8 mouse cellular contexts compared by ENCODE assay signal in the genomic region with DNA sequence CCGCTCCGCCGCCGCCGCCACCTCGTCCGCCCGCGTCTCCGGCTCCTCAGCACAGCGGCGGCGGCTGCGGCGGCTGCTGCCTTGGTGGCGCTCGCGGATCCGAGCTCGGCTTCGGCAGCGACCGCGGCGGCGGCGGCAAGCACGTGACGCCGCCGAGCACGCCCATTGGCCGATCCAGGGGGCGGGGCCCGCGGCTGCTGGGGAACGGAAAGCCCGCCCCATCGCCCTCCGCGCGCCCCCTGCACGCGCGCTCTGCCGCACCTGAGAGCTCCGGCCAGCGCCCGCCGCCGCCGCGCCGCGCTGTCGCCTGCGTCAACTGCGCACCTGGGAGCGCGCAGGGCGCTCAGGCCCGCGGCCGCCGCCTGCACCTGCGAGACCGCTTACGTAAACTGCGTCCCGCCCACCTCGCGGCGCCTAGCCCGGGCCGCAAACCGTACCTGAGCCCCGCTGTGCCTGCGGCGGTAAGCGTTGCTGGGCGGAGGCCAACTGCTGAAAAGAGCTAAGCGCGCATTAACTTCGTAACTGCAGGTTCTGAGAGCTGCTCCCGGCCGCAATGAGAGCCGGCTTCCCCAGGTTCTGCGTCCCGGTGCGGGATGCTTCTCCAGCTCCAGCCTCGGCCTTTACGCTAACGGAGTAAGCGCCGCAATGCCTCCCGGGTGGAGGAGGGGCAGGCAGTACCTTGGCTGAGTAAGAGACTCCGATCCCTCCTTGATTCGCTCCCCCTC. TPM values are rescaled to one million over a fixed set of nuclear protein-coding genes. Genes with fewer than 3 reads are reported as not detected.
DNase-seq lines count a peak whose midpoint lies in the region; ATAC-seq and TF ChIP-seq lines count a peak whose summit lies in the region.

Gene Strbp (minus strand): TSS at position 630 of the 725 bp plus-strand sequence.

- H3K9me3 ChIP-seq in ES-E14 (ENCODE audit: control insufficient read depth, insufficient read depth, low read depth, low read length), result no peaks in the 10 kb centered on the region
- H3K9me3 ChIP-seq in forebrain, embryonic 14.5 days (replicated peaks; ENCODE audit: control insufficient read depth, low read length), result no peaks in the 10 kb centered on the region
- no peaks in the 10 kb centered on the region for H3K9me3 ChIP-seq in liver, postnatal 0 days (ENCODE audit: low read length)
- no peaks in the 10 kb centered on the region for H3K9me3 ChIP-seq in neural tube, embryonic 13.5 days

- TF ChIP-seq EP300 in liver, postnatal 0 days (IDR thresholded peaks at IDR 0.05; ENCODE audit: low read depth), result no peak

- no peak for TF ChIP-seq CTCF in liver, postnatal 0 days (IDR thresholded peaks at IDR 0.05; ENCODE audit: low read depth)

- peak within 1 kb of the TSS; percentile 91 for H3K9ac ChIP-seq in ES-E14 (ENCODE audit: insufficient read depth, low read depth, low read length, poor library complexity, severe bottlenecking)
- peak within 1 kb of the TSS; percentile 98 for H3K9ac ChIP-seq in forebrain, embryonic 14.5 days (ENCODE audit: low read length)
- peak within 1 kb of the TSS; percentile 74 for H3K9ac ChIP-seq in liver, postnatal 0 days (replicated peaks)
- peak within 1 kb of the TSS; percentile 98 for H3K9ac ChIP-seq in neural tube, embryonic 13.5 days

- H3K27ac ChIP-seq in ES-E14 (ENCODE audit: insufficient read depth, low read depth, low read length, poor library complexity, severe bottlenecking), result peak within 1 kb of the TSS; percentile 78
- H3K27ac ChIP-seq in forebrain, embryonic 14.5 days (ENCODE audit: low read depth, low read length), result peak within 1 kb of the TSS; percentile 97
- H3K27ac ChIP-seq in liver, postnatal 0 days (ENCODE audit: low read depth), result peak within 1 kb of the TSS; percentile 87
- peak within 1 kb of the TSS; percentile 98 for H3K27ac ChIP-seq in neural tube, embryonic 13.5 days (replicated peaks)

- no peaks in the 10 kb centered on the region for H3K36me3 ChIP-seq in ES-E14 (ENCODE audit: control insufficient read depth, insufficient read depth, low read length, poor library complexity, severe bottlenecking)
- H3K36me3 ChIP-seq in forebrain, embryonic 14.5 days (ENCODE audit: control insufficient read depth, insufficient read depth, low read length), result no peaks in the 10 kb centered on the region
- H3K36me3 ChIP-seq in liver, postnatal 0 days (replicated peaks; ENCODE audit: insufficient read depth, low read length), result no peaks in the 10 kb centered on the region
- H3K36me3 ChIP-seq in neural tube, embryonic 13.5 days, result no peaks in the 10 kb centered on the region

- in situ Hi-C loops in ES-E14 (cut with MboI; ENCODE audit: low sequenced_read_pairs in 2 of 2, unreplicated experiment in 2 of 2), result no loop called here

- WGBS in forebrain, embryonic 14.5 days, result under 1% methylated on average over 68 of the region's 98 CpGs
- WGBS in liver, postnatal 0 days (ENCODE audit: insufficient replicate concordance), result under 1% methylated on average over 42 of the region's 98 CpGs
- WGBS in neural tube, embryonic 13.5 days, result under 1% methylated on average over 86 of the region's 98 CpGs

- ATAC-seq in forebrain, embryonic 14.5 days, result peak; percentile 94
- peak; percentile 92 for ATAC-seq in liver, postnatal 0 days
- peak; percentile 91 for ATAC-seq in neural tube, embryonic 13.5 days (ENCODE audit: low read depth)

- peak within 1 kb of the TSS; percentile 94 to 96 for H3K4me3 ChIP-seq in ES-E14 (ENCODE audit: insufficient read depth in 1 of 2, low read depth in 1 of 2, low read length in 2 of 2, poor library complexity in 1 of 2, severe bottlenecking in 1 of 2)
- peak within 1 kb of the TSS; percentile 96 for H3K4me3 ChIP-seq in forebrain, embryonic 14.5 days (ENCODE audit: low read depth, low read length)
- peak within 1 kb of the TSS; percentile 92 for H3K4me3 ChIP-seq in liver, postnatal 0 days (ENCODE audit: low read depth, low read length)
- H3K4me3 ChIP-seq in neural tube, embryonic 13.5 days, result peak within 1 kb of the TSS; percentile 93

- peaks cover 0 to 4% of the 10 kb centered on the region in 2 experiments; a peak in 2 of 4 replicates for H3K4me1 ChIP-seq in ES-E14 (ENCODE audit: control insufficient read depth in 2 of 2, insufficient read depth in 2 of 2, low read length in 2 of 2, poor library complexity in 1 of 2)
- peaks cover 16% of the 10 kb centered on the region for H3K4me1 ChIP-seq in forebrain, embryonic 14.5 days (ENCODE audit: control insufficient read depth, insufficient read depth, low read length)
- H3K4me1 ChIP-seq in liver, postnatal 0 days (ENCODE audit: insufficient read depth), result peaks cover 12% of the 10 kb centered on the region
- H3K4me1 ChIP-seq in neural tube, embryonic 13.5 days (replicated peaks), result peaks cover 30% of the 10 kb centered on the region

- peak within 1 kb of the TSS; percentile 72 for H3K4me2 ChIP-seq in forebrain, embryonic 14.5 days (ENCODE audit: low read length)
- peak within 1 kb of the TSS; percentile 97 for H3K4me2 ChIP-seq in liver, postnatal 0 days (ENCODE audit: low read depth, low read length)
- peak within 1 kb of the TSS; percentile 78 for H3K4me2 ChIP-seq in neural tube, embryonic 13.5 days

- H3K27me3 ChIP-seq in forebrain, embryonic 14.5 days (replicated peaks; ENCODE audit: control insufficient read depth, insufficient read depth, low read length), result no peaks in the 10 kb centered on the region
- H3K27me3 ChIP-seq in liver, postnatal 0 days (ENCODE audit: insufficient read depth, low read length), result no peaks in the 10 kb centered on the region
- H3K27me3 ChIP-seq in neural tube, embryonic 13.5 days, result peaks cover 9% of the 10 kb centered on the region

- peak; percentile 89 for DNase-seq in ES-E14 (ENCODE audit: low read depth, low spot score)
- peak; percentile 98 for DNase-seq in cerebellum, adult 11 months
- peak; percentile 97 for DNase-seq in forebrain, embryonic 14.5 days (ENCODE audit: low spot score)
- peak; percentile 96 to 97 for DNase-seq in heart, postnatal 14 days
- peak; percentile 94 for DNase-seq in layer of hippocampus, adult 11-12 months (ENCODE audit: low spot score)
- DNase-seq in liver, postnatal 0 days, result peak; percentile 95
- peak; percentile 74 for DNase-seq in telencephalon, adult 2 months (ENCODE audit: low read depth, low spot score)

- intact Hi-C loops in heart, postnatal 14 days (cut with DNase I), result loop anchor here (2.0 kb wide), 1 partner anchor 67 kb away; no protein-coding TSS in a partner anchor

TF ChIP-seq in ES-E14, 5 proteins besides CTCF, POLR2A, EP300 and RAD21:
- TF ChIP-seq HCFC1 (IDR thresholded peaks at IDR 0.05; ENCODE audit: borderline replicate concordance, insufficient read depth, low read length), result no peak
- TF ChIP-seq CHD2 (IDR thresholded peaks at IDR 0.05; ENCODE audit: low read depth, low read length), result no peak
- TF ChIP-seq ZC3H11A (IDR thresholded peaks at IDR 0.05; ENCODE audit: borderline replicate concordance, low read depth, low read length), result no peak
- no peak for TF ChIP-seq MAFK (IDR thresholded peaks at IDR 0.05; ENCODE audit: insufficient read depth, low read depth, low read length)
- no peak for TF ChIP-seq ZNF384 (IDR thresholded peaks at IDR 0.05; ENCODE audit: low read depth, low read length)

RNA-seq across cellular contexts. Expression of gene Strbp, which starts in this region (rescaled TPM):
- 36.7 and 37.3 TPM in 2 replicates for total RNA-seq in ES-E14 (2012; rRNA removed)
- 114 and 133 TPM in 2 replicates for polyA plus RNA-seq in forebrain, embryonic 14.5 days (2014; fragmentation: Nextera tagmentation; extraction: Ambion mirVana)
- 10 to 100 TPM; 19.2 to 20.3 TPM for total RNA-seq in heart, postnatal 14 days (2021)
- polyA plus RNA-seq in liver, postnatal 0 days (2015; fragmentation: Nextera tagmentation; extraction: Ambion mirVana), result 14.6 and 15.7 TPM in 2 replicates
- 94.4 and 96.0 TPM in 2 replicates for polyA plus RNA-seq in neural tube, embryonic 13.5 days (2015; fragmentation: Nextera tagmentation; extraction: Ambion mirVana)

Comparison
In these comparisons a context has a peak if more than half of its experiments do, and no peak if none do; other contexts are left out.
1. Peak in every context shown above with its lines: DNase-seq, ATAC-seq, H3K4me3 ChIP-seq and H3K27ac ChIP-seq.